Mouse (Mus musculus) myocyte (in vitro differentiated cells): ENCODE results near the gene Galnt18. TPM values are rescaled to one million over a fixed set of nuclear protein-coding genes. Genes with fewer than 3 reads are reported as not detected.

ENCODE experiments used
- H3K27me3 ChIP-seq: one replicate; pipeline ENCODE4 v1.6.1; 2011; ENCODE audit not compliant: control insufficient read depth, insufficient read depth, insufficient read length
- H3K36me3 ChIP-seq: one replicate; pipeline ENCODE4 v1.6.1; 2011; ENCODE audit not compliant: control insufficient read depth, insufficient read depth
- H3K4me2 ChIP-seq: one replicate; pipeline ENCODE4 v1.6.1; 2011; ENCODE audit warnings: low read depth, control low read depth
- H3K4me3 ChIP-seq: one replicate; pipeline ENCODE4 v1.5.1; 2011; ENCODE audit warnings: mild to moderate bottlenecking, control low read depth, moderate library complexity
- H3K79me2 ChIP-seq: one replicate; pipeline ENCODE4 v1.6.1; 2011; ENCODE audit not compliant: control insufficient read depth, insufficient read depth
- H3ac ChIP-seq: one replicate; pipeline ENCODE4 v1.6.1; 2011; ENCODE audit not compliant: control insufficient read depth, insufficient read length
- CEBPB ChIP-seq: IDR thresholded peaks from 2 replicates; pipeline ENCODE4 v1.6.1; 2011; ENCODE audit warnings: mild to moderate bottlenecking, moderate library complexity; ENCODE audit not compliant: poor library complexity, insufficient read depth, severe bottlenecking
- E2F4 ChIP-seq: IDR thresholded peaks from one replicate; pipeline ENCODE4 v1.6.1; 2011; ENCODE audit warnings: mild to moderate bottlenecking, control low read depth, moderate library complexity; ENCODE audit not compliant: insufficient read depth
- MAX ChIP-seq: IDR thresholded peaks from one replicate; pipeline ENCODE4 v1.6.1; 2011; ENCODE audit warnings: low read depth, mild to moderate bottlenecking, control low read depth
- MYOD1 ChIP-seq, 3 experiments: IDR thresholded peaks; one replicate each; pipeline ENCODE4 v1.6.1; 2011; ENCODE audit warnings: control low read depth in 2 of 3, low read depth in 2 of 3, mild to moderate bottlenecking in 2 of 3, moderate library complexity in 1 of 3; ENCODE audit not compliant: insufficient read length in 2 of 3, control insufficient read depth in 1 of 3
- MYOG ChIP-seq, 3 experiments: IDR thresholded peaks; one replicate each; pipeline ENCODE4 v1.6.1; 2011; ENCODE audit warnings: control low read depth in 2 of 3, low read depth in 2 of 3, mild to moderate bottlenecking in 2 of 3; ENCODE audit not compliant: insufficient read length in 2 of 3, control insufficient read depth in 1 of 3, insufficient read depth in 1 of 3
- POLR2A ChIP-seq: IDR thresholded peaks from one replicate; pipeline ENCODE4 v1.6.1; 2011; ENCODE audit warnings: low read depth, mild to moderate bottlenecking, control low read depth, moderate library complexity; ENCODE audit not compliant: insufficient read length
- POLR2AphosphoS2 ChIP-seq: IDR thresholded peaks from one replicate; pipeline ENCODE4 v1.6.1; 2011; ENCODE audit warnings: low read depth, control low read depth; ENCODE audit not compliant: insufficient read length
- REST ChIP-seq: IDR thresholded peaks from one replicate; pipeline ENCODE4 v1.6.1; 2011; ENCODE audit warnings: mild to moderate bottlenecking, control low read depth, moderate library complexity; ENCODE audit not compliant: insufficient read depth, insufficient read length
- SRF ChIP-seq: IDR thresholded peaks from one replicate; pipeline ENCODE4 v1.6.1; 2011; ENCODE audit warnings: low read depth; ENCODE audit not compliant: control insufficient read depth, insufficient read length
- TCF12 ChIP-seq: IDR thresholded peaks from one replicate; pipeline ENCODE4 v1.6.1; 2011; ENCODE audit warnings: mild to moderate bottlenecking, control low read depth; ENCODE audit not compliant: poor library complexity, insufficient read depth, severe bottlenecking
- TCF3 ChIP-seq: IDR thresholded peaks from one replicate; pipeline ENCODE4 v1.6.1; 2011; ENCODE audit warnings: low read depth, control low read depth; ENCODE audit not compliant: insufficient read length
- USF1 ChIP-seq: IDR thresholded peaks from one replicate; pipeline ENCODE4 v1.6.1; 2011; ENCODE audit warnings: low read depth, mild to moderate bottlenecking, control low read depth, moderate library complexity
- polyA plus RNA-seq: library from polyadenylated mRNA; unstranded; fragments of >200 nt; fragmentation: generic; extraction: Trizol; gene quantifications from one replicate; pipeline ENCODE4 v1.2.1, GENCODE M21; 2012; ENCODE audit warnings: missing spikeins

Galnt18 gene
- polyA plus RNA-seq, 1 experiment: 16.4 TPM

DNA sequence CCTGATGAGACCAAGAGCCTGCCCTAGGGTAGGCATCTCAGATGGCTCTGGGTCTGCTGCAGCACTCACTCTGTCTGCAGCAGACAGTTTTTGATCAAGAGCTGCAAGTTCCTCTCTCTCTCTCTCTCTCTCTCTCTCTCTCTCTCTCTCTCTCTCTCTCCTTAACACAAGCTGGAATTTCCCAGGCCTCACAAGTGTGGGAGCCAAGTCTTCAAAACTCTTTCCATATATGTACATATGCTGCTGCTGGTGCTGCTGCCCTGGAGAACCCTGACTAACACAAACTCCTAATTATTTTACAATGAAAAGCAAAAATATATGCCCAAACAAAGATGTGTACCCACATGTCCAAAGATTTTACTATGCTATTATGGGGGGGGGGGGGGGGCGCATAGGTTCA lies 26.3 kb upstream of the Galnt18 start:
- TF ChIP-seq USF1 (no peak), MYOD1 (IDR thresholded peaks at IDR 0.05; ENCODE audit: control insufficient read depth in 1 of 3, insufficient read length in 2 of 3, low read depth in 2 of 3) (no peak), SRF (no peak), REST (no peak), MYOG (IDR thresholded peaks at IDR 0.05; ENCODE audit: control insufficient read depth in 1 of 3, insufficient read depth in 1 of 3, insufficient read length in 2 of 3, low read depth in 2 of 3) (no peak), MAX (no peak), POLR2A (no peak), CEBPB (no peak), POLR2AphosphoS2 (no peak), TCF12 (no peak), TCF3 (no peak)
- Histone ChIP-seq H3K27me3 (no peaks in the 10 kb centered on the region), H3K4me3 (no peak overlapping the region), H3ac (no peak overlapping the region), H3K36me3 (no peaks in the 10 kb centered on the region), H3K4me2 (no peak overlapping the region), H3K79me2 (no peaks in the 10 kb centered on the region)

- TF ChIP-seq POLR2A (no peak), MYOD1 (IDR thresholded peaks at IDR 0.05; ENCODE audit: control insufficient read depth in 1 of 3, insufficient read length in 2 of 3, low read depth in 2 of 3) (no peak), MAX (no peak)
- H3K79me2 ChIP-seq: no peaks in the 10 kb centered on the region
- no peak overlapping the region for H3K4me2 ChIP-seq
- no peaks in the 10 kb centered on the region for H3K27me3 ChIP-seq
- H3K4me3 ChIP-seq: no peak overlapping the region
- no peak overlapping the region for H3ac ChIP-seq
- no peaks in the 10 kb centered on the region for H3K36me3 ChIP-seq
Observed at GRCm38 (mm10) chr7:111804646-111805045, 24.9 kb upstream of the Galnt18 start.

DNA sequence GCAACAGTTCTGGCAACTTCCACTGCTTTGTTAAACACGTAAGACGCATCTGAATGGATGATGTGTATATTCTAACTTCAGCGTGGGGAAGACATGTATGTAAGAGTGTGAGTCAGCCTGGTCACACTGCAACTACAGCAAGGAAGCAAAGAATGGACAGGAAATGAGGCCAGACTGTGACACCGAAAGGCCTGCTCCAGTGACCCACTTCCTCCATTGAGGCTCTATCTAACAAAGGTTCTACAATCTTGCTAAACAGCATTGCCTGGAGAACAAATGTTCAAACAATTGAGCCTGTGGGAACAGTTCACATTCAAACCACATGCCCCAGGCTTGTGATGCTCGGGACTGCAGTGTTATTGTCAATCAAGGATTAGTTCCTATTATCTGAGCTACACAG lies 21.0 kb upstream of the Galnt18 start:
- TF ChIP-seq POLR2AphosphoS2 (no peak), TCF12 (no peak), E2F4 (no peak), TCF3 (no peak), POLR2A (no peak), MYOD1 (IDR thresholded peaks at IDR 0.05; ENCODE audit: control insufficient read depth in 1 of 3, insufficient read length in 2 of 3, low read depth in 2 of 3) (no peak), MAX (no peak), CEBPB (no peak)
- no peaks in the 10 kb centered on the region for H3K79me2 ChIP-seq
- no peaks in the 10 kb centered on the region for H3K27me3 ChIP-seq
- no peak overlapping the region for H3K4me3 ChIP-seq
- H3ac ChIP-seq: no peak overlapping the region
- H3K36me3 ChIP-seq: no peaks in the 10 kb centered on the region
- H3K4me2 ChIP-seq: no peak overlapping the region

- no peaks in the 10 kb centered on the region for H3K27me3 ChIP-seq
- no peak overlapping the region for H3K4me2 ChIP-seq
- no peaks in the 10 kb centered on the region for H3K79me2 ChIP-seq
- H3ac ChIP-seq: no peak overlapping the region
- no peak overlapping the region for H3K4me3 ChIP-seq
- TF ChIP-seq MYOD1 (IDR thresholded peaks at IDR 0.05; ENCODE audit: control insufficient read depth in 1 of 3, insufficient read length in 2 of 3, low read depth in 2 of 3) (no peak), POLR2A (no peak), CEBPB (no peak), REST (no peak), TCF12 (no peak)
- no peaks in the 10 kb centered on the region for H3K36me3 ChIP-seq
Observed at GRCm38 (mm10) chr7:111800120-111800519, 20.3 kb upstream of the Galnt18 start.

- Histone ChIP-seq H3K4me3 (no peak overlapping the region), H3ac (no peak overlapping the region), H3K27me3 (no peaks in the 10 kb centered on the region), H3K36me3 (no peaks in the 10 kb centered on the region), H3K4me2 (no peak overlapping the region), H3K79me2 (no peaks in the 10 kb centered on the region)
- TF ChIP-seq SRF (no peak), POLR2A (no peak), USF1 (no peak), MYOG (IDR thresholded peaks at IDR 0.05; ENCODE audit: control insufficient read depth in 1 of 3, insufficient read depth in 1 of 3, insufficient read length in 2 of 3, low read depth in 2 of 3) (no peak), REST (no peak), TCF3 (no peak), E2F4 (no peak), POLR2AphosphoS2 (no peak)
Observed at GRCm38 (mm10) chr7:111799021-111799420, 19.2 kb upstream of the Galnt18 start.
